Mouse (Mus musculus) kidney, postnatal 36 days (tissue): Measurements from ENCODE around the gene Agl.
"Not testable (repeated sequence)": the region's sequence is repeated elsewhere in the genome, so short reads cannot be mapped to it uniquely, and the experiment has no call there.

Experiments used
- DNase-seq, 2 experiments: peaks; one replicate each; pipeline ENCODE4 v3.0.0; 2021 to 2022; ENCODE audit warnings: mixed read lengths in 2 of 2

The Agl gene

GRCm38 (mm10) chr3:116815916-116816315, 8.0 kb upstream of the Agl start:
- DNase-seq, result no peak

DNA sequence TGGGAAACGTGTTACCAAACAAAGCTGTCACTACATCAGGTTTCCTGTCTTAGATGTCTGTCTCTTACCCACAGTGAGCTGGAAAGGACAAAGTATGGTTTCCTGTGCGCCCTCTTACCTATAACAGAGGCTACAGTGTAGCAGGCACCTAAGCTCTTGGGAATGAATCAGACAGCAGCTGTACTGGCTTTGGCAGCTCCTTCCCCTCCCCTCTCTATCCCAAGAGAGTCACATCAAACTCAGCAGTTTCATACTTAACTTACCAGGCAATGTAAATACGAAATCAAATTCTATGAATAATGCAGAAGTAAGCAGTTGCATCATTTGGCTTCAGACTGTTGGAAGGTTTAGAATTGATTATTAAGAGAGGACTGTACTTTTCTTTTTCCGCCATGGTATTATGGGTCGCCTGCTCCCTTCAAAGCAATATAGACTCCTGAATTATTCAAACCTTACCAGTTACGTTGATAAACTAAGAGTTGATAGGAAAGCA, 7.4 kb upstream of the Agl start:
- no peak for DNase-seq

GRCm38 (mm10) chr3:116812946-116813345, 5.0 kb upstream of the Agl start:
- no peak for DNase-seq

DNA sequence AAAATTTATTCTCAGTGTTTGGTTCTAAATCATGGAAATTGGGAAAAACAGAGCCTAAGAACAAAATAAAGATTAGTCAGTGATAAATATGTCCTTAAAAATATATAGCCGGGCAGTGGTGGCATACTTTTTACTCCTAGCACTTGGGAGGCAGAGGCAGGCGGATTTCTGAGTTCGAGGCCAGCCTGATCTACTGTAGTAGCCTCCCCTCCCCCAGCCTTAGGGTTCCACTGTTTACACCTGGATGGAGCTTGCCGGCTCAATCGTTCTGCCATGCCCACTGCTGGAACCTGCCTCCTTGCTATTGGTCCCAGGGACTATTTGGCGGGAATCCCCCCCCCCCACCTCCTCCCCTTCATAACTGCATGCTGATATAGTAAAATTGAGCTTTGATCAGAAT, 2.4 kb upstream of the Agl start:
- not testable (repeated sequence) for DNase-seq

- no peak for DNase-seq
Measured at GRCm38 (mm10) chr3:116809221-116809620, 1.3 kb upstream of the Agl start.

GRCm38 (mm10) chr3:116808507-116809217, 696 bp upstream of the Agl start:
- peak in 1 of 2 experiments; percentile 36 for DNase-seq

GRCm38 (mm10) chr3:116805866-116806265, 2.1 kb downstream of the Agl start:
- DNase-seq, result no peak

DNA sequence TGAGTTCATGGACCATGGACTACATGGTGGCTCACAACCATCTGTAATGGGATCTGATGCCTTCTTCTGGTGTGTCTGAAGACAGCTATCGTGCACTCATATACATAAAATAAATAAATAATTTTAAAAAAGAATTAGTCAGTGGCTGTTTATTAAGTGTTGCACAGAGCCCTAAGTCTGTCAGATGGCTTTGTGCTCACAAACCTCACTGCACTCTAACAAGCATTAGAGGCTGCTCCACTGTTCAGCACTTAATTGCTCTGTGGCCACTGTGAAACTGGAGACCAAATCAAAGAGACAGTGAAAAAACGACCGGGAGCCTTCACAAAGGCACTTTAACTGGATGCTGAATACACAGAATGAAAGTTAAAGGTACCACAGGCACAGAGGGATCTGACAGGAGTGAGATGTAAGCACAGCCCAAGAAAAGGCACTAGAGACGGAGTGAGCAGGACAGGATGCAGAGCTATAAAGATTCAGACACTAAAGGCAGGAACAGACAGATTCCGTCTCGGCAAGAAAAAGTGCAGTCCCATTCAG, 3.1 kb downstream of the Agl start:
- DNase-seq, result no peak

DNA sequence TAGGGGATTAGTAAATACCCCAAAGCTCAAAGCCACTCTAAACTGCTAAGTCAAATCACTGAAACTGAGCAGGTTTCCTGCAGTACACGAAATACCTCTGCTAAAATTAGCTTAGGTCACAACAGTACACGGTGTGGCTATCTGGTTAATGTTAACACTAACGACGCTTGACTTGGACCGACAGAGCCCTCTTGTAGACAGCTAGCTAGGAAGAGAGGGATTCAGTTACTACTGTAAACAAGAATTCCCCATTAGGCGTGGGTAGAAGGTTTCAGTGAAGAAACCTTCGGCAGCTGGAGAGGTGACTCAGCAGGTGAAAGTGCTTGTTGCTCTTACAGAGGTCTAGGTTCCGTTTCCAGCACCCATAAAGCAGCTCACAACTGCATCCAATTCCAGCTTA, 6.2 kb downstream of the Agl start:
- DNase-seq, result peak; percentile 41 to 69

- no peak for DNase-seq
Measured at GRCm38 (mm10) chr3:116798821-116799510, 9.0 kb downstream of the Agl start.

DNA sequence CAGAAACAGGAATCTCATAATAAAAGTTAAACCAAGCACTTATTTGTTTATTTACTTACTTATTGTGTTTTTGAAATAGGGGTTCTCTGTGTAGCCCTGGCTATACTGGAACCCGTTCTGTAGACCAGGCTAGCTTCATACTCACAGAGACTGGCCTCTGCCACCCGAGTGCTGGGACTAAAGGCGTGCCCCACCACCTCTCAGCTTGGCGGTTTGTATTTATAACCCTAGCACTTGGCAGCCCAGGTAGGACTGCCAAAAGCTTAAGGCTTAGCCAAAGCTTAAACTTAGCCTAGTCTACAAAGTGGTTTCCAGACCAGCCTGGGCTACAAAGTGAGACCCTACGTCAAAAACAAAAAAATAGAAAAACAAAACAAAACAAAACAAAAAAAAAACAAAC, 19.1 kb downstream of the Agl start:
- no peak for DNase-seq

- DNase-seq, result no peak
Measured at GRCm38 (mm10) chr3:116786543-116786942, 21.4 kb downstream of the Agl start.

- no peak for DNase-seq
Measured at GRCm38 (mm10) chr3:116785820-116786219, 22.1 kb downstream of the Agl start.

DNA sequence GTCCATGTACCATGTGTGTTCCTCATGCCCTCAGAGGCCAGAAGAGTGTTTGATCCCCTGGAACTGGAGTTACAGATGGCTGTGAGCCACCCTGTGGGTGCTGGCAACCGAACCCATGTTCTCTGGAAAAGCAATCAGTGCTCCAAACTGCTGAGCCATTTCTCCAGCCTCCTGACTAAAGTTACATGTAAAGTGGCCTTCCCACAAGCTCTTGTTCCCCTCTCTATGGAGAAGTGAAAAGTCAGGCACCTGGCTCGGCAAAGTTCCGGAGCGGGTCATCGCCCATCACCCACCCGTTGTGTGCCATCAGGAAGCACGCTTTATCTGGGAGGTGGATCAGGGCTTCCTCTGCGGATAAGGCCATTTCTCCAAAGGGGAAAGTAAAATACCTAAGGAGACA, 23.2 kb downstream of the Agl start:
- no peak for DNase-seq

GRCm38 (mm10) chr3:116784290-116784689, 23.7 kb downstream of the Agl start:
- no peak for DNase-seq

DNA sequence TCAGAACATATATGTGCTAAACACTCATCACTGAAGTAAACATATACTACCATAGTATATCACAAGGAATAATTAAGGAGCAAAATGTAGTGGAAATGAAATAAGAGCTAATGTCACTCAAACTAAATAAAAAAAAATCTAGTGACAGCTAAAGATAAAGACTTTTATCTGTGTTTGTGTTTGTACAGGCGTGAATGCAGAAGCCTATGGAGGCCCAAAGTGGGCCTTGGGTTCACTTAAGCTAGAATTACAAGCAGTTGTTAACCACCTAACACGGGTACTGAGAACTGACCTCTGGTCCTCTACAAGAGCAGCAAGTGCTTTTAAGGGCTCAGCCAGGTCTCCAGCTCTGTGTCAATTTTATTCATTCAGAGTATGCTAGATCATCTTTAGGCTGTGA, 31.0 kb downstream of the Agl start:
- DNase-seq, result no peak

GRCm38 (mm10) chr3:116773836-116774235, 34.1 kb downstream of the Agl start:
- DNase-seq, result no peak

GRCm38 (mm10) chr3:116771597-116771996, 36.4 kb downstream of the Agl start:
- DNase-seq, result peak; percentile 8 to 22

DNA sequence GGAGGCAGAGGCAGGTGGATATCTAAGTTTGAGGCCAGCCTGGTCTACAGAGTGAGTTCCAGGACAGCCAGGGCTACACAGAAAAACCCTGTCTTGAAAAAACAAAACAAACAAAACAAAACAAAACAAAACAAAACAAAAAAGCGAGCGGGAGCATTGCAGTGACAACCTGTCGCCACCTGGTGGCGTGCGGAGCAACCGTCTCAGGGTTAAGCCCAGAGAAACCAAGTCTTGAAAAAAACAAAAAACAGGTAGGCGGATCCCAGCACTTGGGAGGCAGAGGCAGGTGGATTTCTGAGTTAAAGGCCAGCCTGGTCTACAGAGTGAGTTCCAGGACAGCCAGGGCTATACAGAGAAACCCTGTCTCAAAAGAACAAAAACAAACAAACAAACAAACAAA, 41.0 kb downstream of the Agl start:
- peak in 1 of 2 experiments; percentile 62 for DNase-seq

- DNase-seq, result no peak
Measured at GRCm38 (mm10) chr3:116752818-116753217, 55.1 kb downstream of the Agl start.

GRCm38 (mm10) chr3:116751191-116751860, 56.6 kb downstream of the Agl start:
- DNase-seq, result peak; percentile 53 to 71

GRCm38 (mm10) chr3:116748391-116749170, 59.4 kb downstream of the Agl start:
- DNase-seq, result peak; percentile 34 to 74

- DNase-seq, result not testable (repeated sequence)
Measured at GRCm38 (mm10) chr3:116747648-116748047, 60.3 kb downstream of the Agl start.
